In the genomic region with DNA sequence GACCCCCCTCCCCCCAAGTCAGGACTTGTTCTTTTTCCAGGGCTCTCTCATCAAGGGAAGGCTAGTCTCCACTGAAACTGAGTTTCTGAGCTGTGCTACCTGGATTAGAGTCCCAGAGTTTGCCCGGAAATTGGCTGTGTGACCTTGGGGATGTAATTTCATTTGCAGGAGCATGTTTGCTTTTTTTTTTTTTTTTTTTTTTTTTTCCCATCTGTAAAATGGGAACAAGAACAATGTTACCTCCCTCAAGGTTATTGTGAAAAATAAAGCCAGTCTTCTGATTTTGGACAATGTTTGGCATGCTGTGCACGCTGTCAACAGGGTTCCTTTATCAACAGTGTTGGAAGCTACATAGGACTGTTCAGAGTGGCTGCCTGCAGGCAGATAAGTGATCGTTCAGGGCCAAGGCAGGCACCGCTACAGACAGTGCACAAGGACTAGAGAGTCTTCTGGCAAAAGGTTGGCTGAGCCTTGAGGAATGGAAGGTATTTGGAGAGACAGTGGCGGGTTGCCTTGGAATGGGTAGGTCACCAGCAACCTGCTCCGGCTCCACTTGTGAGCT, we compare ENCODE assay signal across 8 mouse cellular contexts. TPM values are rescaled to one million over a fixed set of nuclear protein-coding genes. Genes with fewer than 3 reads are reported as not detected.
DNase-seq lines count a peak whose midpoint lies in the region; ATAC-seq and TF ChIP-seq lines count a peak whose summit lies in the region.

No protein-coding gene starts in this region.

- peaks cover 9% of the 10 kb centered on the region for H3K4me1 ChIP-seq in lung, adult 2 months (ENCODE audit: control insufficient read depth, insufficient read depth, low read length)
- H3K4me1 ChIP-seq in embryonic facial prominence, embryonic 10.5 days: peaks cover 56% of the 10 kb centered on the region
- H3K4me1 ChIP-seq in intestine, postnatal 0 days (replicated peaks; ENCODE audit: control insufficient read depth, insufficient read depth, low read length): peaks cover 12% of the 10 kb centered on the region; the same call in 1 of the 2 replicates
- H3K4me1 ChIP-seq in neural tube, embryonic 13.5 days (replicated peaks): peaks cover 41% of the 10 kb centered on the region

- peaks cover 54% of the 10 kb centered on the region for H3K36me3 ChIP-seq in embryonic facial prominence, embryonic 10.5 days (replicated peaks)
- H3K36me3 ChIP-seq in intestine, postnatal 0 days (ENCODE audit: control insufficient read depth, insufficient read depth): peaks cover 27% of the 10 kb centered on the region
- H3K36me3 ChIP-seq in neural tube, embryonic 13.5 days: peaks cover 33% of the 10 kb centered on the region

- no peak for DNase-seq in lung, adult 2 months
- no peak for DNase-seq in lung, adult 18-20 months
- DNase-seq in embryonic facial prominence, embryonic 10.5 days (ENCODE audit: low spot score): no peak
- no peak for DNase-seq in thymus, postnatal 36 days

- no peaks in the 10 kb centered on the region for H3K9me3 ChIP-seq in embryonic facial prominence, embryonic 10.5 days
- H3K9me3 ChIP-seq in intestine, postnatal 0 days (ENCODE audit: control insufficient read depth): no peaks in the 10 kb centered on the region
- no peaks in the 10 kb centered on the region for H3K9me3 ChIP-seq in neural tube, embryonic 13.5 days

- TF ChIP-seq POLR2A in lung, adult 2 months (IDR thresholded peaks at IDR 0.05; ENCODE audit: borderline replicate concordance, extremely low read depth, low read depth, low read length): no peak

- TF ChIP-seq CTCF in lung, adult 2 months (IDR thresholded peaks at IDR 0.05; ENCODE audit: insufficient read depth, low read length): no peak
- TF ChIP-seq CTCF in intestine, postnatal 0 days (IDR thresholded peaks at IDR 0.05; ENCODE audit: low read depth): no peak

- peak overlapping the region; percentile 97 for H3K27ac ChIP-seq in embryonic facial prominence, embryonic 10.5 days (replicated peaks)
- peak overlapping the region; percentile 16; the same call in 1 of the 2 replicates for H3K27ac ChIP-seq in intestine, postnatal 0 days (ENCODE audit: low read depth, low read length)
- peak overlapping the region; percentile 91; the same call in 1 of the 2 replicates for H3K27ac ChIP-seq in neural tube, embryonic 13.5 days (replicated peaks)

- H3K4me3 ChIP-seq in lung, adult 2 months (replicated peaks; ENCODE audit: extremely low read depth, low read depth, low read length): peak overlapping the region; percentile 57
- peak overlapping the region; percentile 79 for H3K4me3 ChIP-seq in embryonic facial prominence, embryonic 10.5 days
- peak overlapping the region; percentile 74 for H3K4me3 ChIP-seq in intestine, postnatal 0 days (ENCODE audit: low read depth, low read length)
- peak overlapping the region; percentile 92 for H3K4me3 ChIP-seq in neural tube, embryonic 13.5 days

- no peak for ATAC-seq in intestine, postnatal 0 days
- no peak for ATAC-seq in neural tube, embryonic 13.5 days (ENCODE audit: low read depth)
- no peak for ATAC-seq in frontal cortex, adult (ENCODE audit: low TSS enrichment)
- no peak for ATAC-seq in monocyte, adult 5-6 weeks (replicated peaks; ENCODE audit: insufficient number of reproducible peaks, low FRiP score, low TSS enrichment, poor library complexity, severe bottlenecking)

- H3K9ac ChIP-seq in intestine, postnatal 0 days (ENCODE audit: low read depth, low read length): peak overlapping the region; percentile 79; the same call in 1 of the 2 replicates
- peak overlapping the region; percentile 97 for H3K9ac ChIP-seq in neural tube, embryonic 13.5 days

- WGBS in lung, adult 2 months: 57% methylated on average over 6 of the region's 6 CpGs
- WGBS in embryonic facial prominence, embryonic 10.5 days: 78% methylated on average over 6 of the region's 6 CpGs
- 68% methylated on average over 6 of the region's 6 CpGs for WGBS in intestine, postnatal 0 days
- WGBS in neural tube, embryonic 13.5 days: 81% methylated on average over 6 of the region's 6 CpGs

- peak overlapping the region; percentile 100 for H3K4me2 ChIP-seq in intestine, postnatal 0 days (replicated peaks; ENCODE audit: low read depth)
- H3K4me2 ChIP-seq in neural tube, embryonic 13.5 days: peak overlapping the region; percentile 83

- no peaks in the 10 kb centered on the region for H3K27me3 ChIP-seq in embryonic facial prominence, embryonic 10.5 days (replicated peaks; ENCODE audit: low read depth, poor library complexity, severe bottlenecking)
- no peaks in the 10 kb centered on the region for H3K27me3 ChIP-seq in intestine, postnatal 0 days (replicated peaks; ENCODE audit: control insufficient read depth, insufficient read depth, low read length)
- H3K27me3 ChIP-seq in neural tube, embryonic 13.5 days: no peaks in the 10 kb centered on the region

RNA-seq across cellular contexts. Expression of a gene that starts 1.1 kb away (rescaled TPM):
- polyA plus RNA-seq in lung, adult 2 months (2012; rRNA removed): 55.4 and 64.1 TPM in 2 replicates
- polyA plus RNA-seq in embryonic facial prominence, embryonic 10.5 days (2016; fragmentation: Nextera tagmentation; extraction: Ambion mirVana): 67.7 and 69.1 TPM in 2 replicates
- polyA plus RNA-seq in intestine, postnatal 0 days (2015; fragmentation: Nextera tagmentation; extraction: Ambion mirVana): 26.9 and 28.4 TPM in 2 replicates
- polyA plus RNA-seq in neural tube, embryonic 13.5 days (2015; fragmentation: Nextera tagmentation; extraction: Ambion mirVana): 80.0 and 81.9 TPM in 2 replicates
- total RNA-seq in monocyte, adult 5-6 weeks (2017): 88.0 to 122 TPM (median 99.7 TPM) in 3 replicates

RNA-seq across cellular contexts. Expression of a gene that starts 16.2 kb away (rescaled TPM):
- polyA plus RNA-seq in lung, adult 2 months (2012; rRNA removed): 68.4 and 69.0 TPM in 2 replicates
- polyA plus RNA-seq in embryonic facial prominence, embryonic 10.5 days (2016; fragmentation: Nextera tagmentation; extraction: Ambion mirVana): 73.7 and 74.9 TPM in 2 replicates
- 58.6 and 60.8 TPM in 2 replicates for polyA plus RNA-seq in intestine, postnatal 0 days (2015; fragmentation: Nextera tagmentation; extraction: Ambion mirVana)
- polyA plus RNA-seq in neural tube, embryonic 13.5 days (2015; fragmentation: Nextera tagmentation; extraction: Ambion mirVana): 79.6 and 79.7 TPM in 2 replicates
- total RNA-seq in monocyte, adult 5-6 weeks (2017): 17.5 to 25.1 TPM (median 18.5 TPM) in 3 replicates

RNA-seq across cellular contexts. Expression of a gene that starts 21.6 kb away (rescaled TPM):
- polyA plus RNA-seq in lung, adult 2 months (2012; rRNA removed): 8.4 and 10.4 TPM in 2 replicates
- 3.0 and 3.2 TPM in 2 replicates for polyA plus RNA-seq in embryonic facial prominence, embryonic 10.5 days (2016; fragmentation: Nextera tagmentation; extraction: Ambion mirVana)
- 9.3 and 9.4 TPM in 2 replicates for polyA plus RNA-seq in intestine, postnatal 0 days (2015; fragmentation: Nextera tagmentation; extraction: Ambion mirVana)
- polyA plus RNA-seq in neural tube, embryonic 13.5 days (2015; fragmentation: Nextera tagmentation; extraction: Ambion mirVana): 143 and 149 TPM in 2 replicates
- total RNA-seq in monocyte, adult 5-6 weeks (2017): 0.78 to 8.6 TPM (median 1.3 TPM) in 3 replicates

RNA-seq across cellular contexts. Expression of a gene that starts 41.9 kb away (rescaled TPM):
- 0.62 TPM in 1 of 2 replicates, not detected in the other for polyA plus RNA-seq in lung, adult 2 months (2012; rRNA removed)
- 0.21 and 0.26 TPM in 2 replicates for polyA plus RNA-seq in embryonic facial prominence, embryonic 10.5 days (2016; fragmentation: Nextera tagmentation; extraction: Ambion mirVana)
- not detected in 2 replicates for polyA plus RNA-seq in intestine, postnatal 0 days (2015; fragmentation: Nextera tagmentation; extraction: Ambion mirVana)
- not detected in 2 replicates for polyA plus RNA-seq in neural tube, embryonic 13.5 days (2015; fragmentation: Nextera tagmentation; extraction: Ambion mirVana)
- total RNA-seq in monocyte, adult 5-6 weeks (2017): not detected in 3 replicates

RNA-seq across cellular contexts. Expression of a gene that starts 43.1 kb away (rescaled TPM):
- polyA plus RNA-seq in lung, adult 2 months (2012; rRNA removed): 1.4 and 1.6 TPM in 2 replicates
- 65.7 and 73.1 TPM in 2 replicates for polyA plus RNA-seq in embryonic facial prominence, embryonic 10.5 days (2016; fragmentation: Nextera tagmentation; extraction: Ambion mirVana)
- 4.5 and 4.6 TPM in 2 replicates for polyA plus RNA-seq in intestine, postnatal 0 days (2015; fragmentation: Nextera tagmentation; extraction: Ambion mirVana)
- 7.0 and 8.2 TPM in 2 replicates for polyA plus RNA-seq in neural tube, embryonic 13.5 days (2015; fragmentation: Nextera tagmentation; extraction: Ambion mirVana)
- total RNA-seq in monocyte, adult 5-6 weeks (2017): 0.64 to 3.1 TPM (median 1.4 TPM) in 3 replicates

Comparison
In these comparisons a context has a peak if more than half of its experiments do, and no peak if none do; other contexts are left out.
1. H3K27ac ChIP-seq: peak in every context shown above with its lines; median percentile 97 in embryonic facial prominence, embryonic 10.5 days; 91 in neural tube, embryonic 13.5 days; 16 in intestine, postnatal 0 days.
2. RNA of a gene that starts 21.6 kb away (polyA plus RNA-seq): 143 to 149 TPM in neural tube, embryonic 13.5 days; 8.4 to 10.4 TPM in lung, adult 2 months, 9.3 to 9.4 TPM in intestine, postnatal 0 days and 3.0 to 3.2 TPM in embryonic facial prominence, embryonic 10.5 days; every median in the first group is over 10 times any median in the second.
3. Peak in every context shown above with its lines, with median percentiles within 50 percentile points of each other: H3K4me3 ChIP-seq.